Mouse (Mus musculus): Measurements from ENCODE around the gene Ppid. TPM values are rescaled to one million over a fixed set of nuclear protein-coding genes. Genes with fewer than 3 reads are reported as not detected.

The Ppid gene
- polyA plus RNA-seq (2014; fragmentation: Illumina TruSeq; extraction: RNeasy Lipid Tissue Mini Kit (QIAGEN cat#74804); ENCODE audit: low replicate concordance), result 175 TPM

GRCm38 (mm10) chr3:79590863-79591792 lies at the start of gene Ppid:
Gene Ppid, plus strand, starts transcription at chr3:79591342.

GRCm38 (mm10) chr3:79567703-79568362 lies 23.3 kb upstream of the Ppid start, which contains the start of gene Fnip2:
Gene Fnip2, minus strand, starts transcription at chr3:79567796.

GRCm38 (mm10) chr3:79628561-79629415 lies 37.6 kb downstream of the Ppid start, which contains the start of gene 4930579G24Rik:
Gene 4930579G24Rik, plus strand, starts transcription at chr3:79629079.

GRCm38 (mm10) chr3:79629416-79629730 lies 38.2 kb downstream of the Ppid start, which contains the start of gene Etfdh:
Gene Etfdh, minus strand, starts transcription at chr3:79629500.

Other genes starting within 250 kb of the Ppid start
- 5.2 TPM for gene Fnip2, start 23.5 kb upstream of the Ppid start, polyA plus RNA-seq (2014; fragmentation: Illumina TruSeq; extraction: RNeasy Lipid Tissue Mini Kit (QIAGEN cat#74804); ENCODE audit: low replicate concordance)
- 4.4 TPM for gene 4930579G24Rik, start 37.7 kb downstream of the Ppid start, polyA plus RNA-seq (2014; fragmentation: Illumina TruSeq; extraction: RNeasy Lipid Tissue Mini Kit (QIAGEN cat#74804); ENCODE audit: low replicate concordance)
- 267 TPM for gene Etfdh, start 38.2 kb downstream of the Ppid start, polyA plus RNA-seq (2014; fragmentation: Illumina TruSeq; extraction: RNeasy Lipid Tissue Mini Kit (QIAGEN cat#74804); ENCODE audit: low replicate concordance)
- 0.11 TPM for gene Rxfp1, start 146.5 kb downstream of the Ppid start, polyA plus RNA-seq (2014; fragmentation: Illumina TruSeq; extraction: RNeasy Lipid Tissue Mini Kit (QIAGEN cat#74804); ENCODE audit: low replicate concordance)